Mouse (Mus musculus) forebrain, embryonic 10.5 days (tissue): ENCODE data around the gene Bahcc1. TPM values are rescaled to one million over a fixed set of nuclear protein-coding genes. Genes with fewer than 3 reads are reported as not detected.

Source experiments
- DNase-seq: peaks from one replicate; pipeline ENCODE4 v3.0.0-alpha.2; 2017; ENCODE audit warnings: low spot score; ENCODE audit errors: extremely low spot score
- H3K27ac ChIP-seq: fragments of 300-500 bp; sonication (generic); 2 replicates; pipeline ENCODE4 v1.5.1; 2016; ENCODE audit warnings: mild to moderate bottlenecking
- H3K27me3 ChIP-seq: fragments of 300-500 bp; sonication (generic); 2 replicates; pipeline ENCODE4 v1.6.1; 2016; ENCODE audit warnings: mild to moderate bottlenecking; ENCODE audit not compliant: poor library complexity, severe bottlenecking
- H3K36me3 ChIP-seq: fragments of 300-500 bp; sonication (generic); replicated peaks from 2 replicates; pipeline ENCODE4 v1.6.1; 2016; ENCODE audit warnings: mild to moderate bottlenecking, moderate library complexity
- H3K4me1 ChIP-seq: fragments of 300-500 bp; sonication (generic); 2 replicates; pipeline ENCODE4 v1.6.1; 2016
- H3K4me3 ChIP-seq: fragments of 300-500 bp; sonication (generic); 2 replicates; pipeline ENCODE4 v1.5.1; 2016; ENCODE audit warnings: mild to moderate bottlenecking, moderate library complexity
- H3K9me3 ChIP-seq: fragments of 300-500 bp; sonication (generic); 2 replicates; pipeline ENCODE4 v1.6.1; 2016; ENCODE audit warnings: mild to moderate bottlenecking, moderate library complexity
- WGBS: fragments of 180-500 bp; shearing (Covaris S2); methylation state at CpG from one replicate; pipeline ENCODE4 v1.1.7; 2016; 5-methylcytosine and 5-hydroxymethylcytosine counted together
- polyA plus RNA-seq: library from polyadenylated mRNA; unstranded; fragments of >200 nt; fragmentation: Nextera tagmentation; extraction: Ambion mirVana; gene quantifications from 2 replicates; pipeline ENCODE4 v1.2.1, GENCODE M21; 2016

Bahcc1 gene
- polyA plus RNA-seq, 1 experiment from 2014 or later: 16.1 TPM

DNA sequence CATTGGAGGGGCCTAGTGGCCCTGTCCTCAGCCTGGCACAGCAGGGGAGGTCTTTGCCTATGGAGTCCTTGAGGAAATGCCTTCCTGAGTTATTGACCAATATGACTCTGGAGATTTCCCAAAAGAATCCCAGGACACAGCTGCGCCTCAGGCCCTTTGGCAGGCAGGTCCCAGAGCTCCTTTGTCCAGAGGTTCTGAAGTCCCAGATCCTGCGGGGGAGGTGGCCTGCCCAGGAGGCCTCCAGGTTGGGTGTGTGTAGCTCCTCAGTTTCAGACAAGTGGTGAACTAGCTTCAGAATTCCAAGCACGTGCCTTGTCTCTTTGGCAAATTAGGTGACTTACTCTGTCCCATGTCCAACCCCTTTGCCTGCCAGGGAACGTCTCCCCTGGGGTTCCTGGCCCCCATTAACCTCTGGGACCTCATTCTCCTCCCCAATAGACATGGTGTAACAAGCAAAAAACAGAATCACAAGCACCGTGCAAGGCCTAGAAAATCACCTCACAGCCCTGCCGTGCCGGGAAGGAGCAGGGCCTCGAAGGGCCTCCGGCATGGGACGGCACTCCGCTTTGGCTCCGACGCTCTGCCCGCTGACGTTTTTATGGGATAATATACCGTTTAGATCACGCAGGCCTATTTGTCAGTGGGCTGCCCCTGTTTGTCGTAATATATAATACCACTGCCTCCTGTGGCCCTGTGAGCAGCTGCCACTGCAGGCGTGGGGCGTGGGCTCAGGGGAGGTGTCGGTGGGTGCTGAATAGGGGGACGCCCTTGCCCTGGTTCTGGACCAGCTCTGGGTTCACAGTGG, 10.2 kb downstream of the Bahcc1 start:
- 61% methylated on average over 22 of the region's 22 CpGs for WGBS
- H3K4me1 ChIP-seq: peaks cover 97% of the 10 kb centered on the region
- H3K27me3 ChIP-seq: no peaks in the 10 kb centered on the region
- peak; percentile 35 for DNase-seq
- no peaks in the 10 kb centered on the region for H3K9me3 ChIP-seq
- H3K27ac ChIP-seq: peak overlapping the region; percentile 100
- peaks cover 39% of the 10 kb centered on the region for H3K36me3 ChIP-seq
- peak overlapping the region; percentile 96 for H3K4me3 ChIP-seq

DNA sequence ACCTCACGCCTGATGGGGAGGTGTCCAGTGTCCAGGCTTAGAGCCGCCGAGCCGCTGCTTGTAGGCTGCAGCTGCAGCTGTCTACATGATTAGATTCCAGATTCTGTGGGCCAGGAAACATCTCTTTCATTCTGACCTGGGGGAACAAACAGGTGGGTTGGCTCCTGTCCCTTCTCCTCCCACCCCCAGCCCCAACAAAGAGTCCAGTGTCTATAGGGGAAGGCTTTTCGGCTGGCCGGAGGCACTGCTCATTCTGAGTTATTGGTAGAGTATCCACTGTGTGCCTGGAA, 10.7 kb downstream of the Bahcc1 start:
- WGBS: 51% methylated on average over 6 of the region's 6 CpGs
- DNase-seq: no peak
- Histone ChIP-seq H3K4me1 (peaks cover 98% of the 10 kb centered on the region), H3K9me3 (no peaks in the 10 kb centered on the region), H3K27ac (peak overlapping the region; percentile 100), H3K27me3 (no peaks in the 10 kb centered on the region), H3K36me3 (peaks cover 45% of the 10 kb centered on the region), H3K4me3 (peak overlapping the region; percentile 96)

DNA sequence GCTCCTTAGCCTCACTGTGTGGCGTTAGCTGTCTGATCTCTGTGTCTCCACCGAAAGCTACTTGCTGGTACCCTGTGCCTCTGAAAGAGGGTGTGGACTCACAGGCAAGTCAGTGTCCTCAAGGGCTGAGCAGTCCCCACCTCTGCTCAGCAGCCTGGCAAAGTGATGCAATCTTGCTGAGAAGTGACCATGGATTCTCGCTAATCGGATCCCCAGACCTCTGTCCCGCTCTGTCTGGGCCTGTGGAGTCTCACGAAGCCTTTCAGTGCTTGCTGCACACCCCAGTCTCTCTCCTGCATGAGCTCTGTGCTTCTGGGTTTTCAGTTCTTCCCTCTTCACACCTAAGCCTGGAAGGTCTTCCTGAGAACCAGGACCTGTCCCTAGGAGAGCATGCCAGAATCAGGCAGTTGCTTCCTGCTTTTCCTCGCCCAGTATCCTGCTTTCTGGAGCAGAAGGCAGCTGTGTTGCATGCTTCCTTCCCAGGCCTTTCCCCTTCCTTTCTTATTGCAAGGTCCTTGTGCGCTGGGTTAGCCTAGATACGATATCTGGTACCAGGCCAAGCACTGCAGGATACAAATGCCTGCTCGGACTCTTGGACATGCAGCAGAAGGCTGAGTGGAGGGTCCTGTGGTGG, 15.5 kb downstream of the Bahcc1 start:
- peak overlapping the region; percentile 5; the same call in 1 of the 2 replicates for H3K4me3 ChIP-seq
- WGBS: 88% methylated on average over 10 of the region's 10 CpGs

DNA sequence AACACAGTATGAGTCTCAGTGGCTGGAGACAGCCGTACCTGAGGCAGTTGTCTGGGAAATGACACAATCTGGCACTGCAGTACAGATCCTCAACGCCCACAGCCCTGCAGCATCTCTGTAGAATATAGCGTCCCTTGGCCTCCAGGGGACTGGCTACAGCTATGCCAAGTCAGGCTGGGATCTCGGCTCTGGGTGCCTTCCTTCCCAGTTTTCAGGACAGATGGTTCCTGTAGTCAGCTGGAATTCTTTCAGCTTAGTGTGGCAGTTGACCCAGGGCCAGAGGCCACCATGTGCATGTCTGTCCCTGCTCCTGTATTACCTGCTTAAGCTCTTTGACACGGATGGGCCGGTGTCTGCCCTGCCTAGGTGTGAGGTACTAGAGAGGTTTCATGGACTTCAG, 16.2 kb downstream of the Bahcc1 start:
- no peak for DNase-seq
- 88% methylated on average over 6 of the region's 6 CpGs for WGBS
- no peaks in the 10 kb centered on the region for H3K9me3 ChIP-seq
- peaks cover 97% of the 10 kb centered on the region for H3K4me1 ChIP-seq
- peaks cover 74% of the 10 kb centered on the region for H3K36me3 ChIP-seq
- H3K4me3 ChIP-seq: 0 out of 2 replicates have a peak overlapping the region, but pooled peaks have one; percentile 14
- H3K27me3 ChIP-seq: no peaks in the 10 kb centered on the region
- peak overlapping the region; percentile 60 for H3K27ac ChIP-seq

More for the DNA sequence above, 15.5 kb downstream of the Bahcc1 start:
- H3K9me3 ChIP-seq: no peaks in the 10 kb centered on the region
- no peaks in the 10 kb centered on the region for H3K27me3 ChIP-seq
- no peak for DNase-seq
- H3K4me1 ChIP-seq: peaks cover 97% of the 10 kb centered on the region
- H3K36me3 ChIP-seq: peaks cover 74% of the 10 kb centered on the region
- H3K27ac ChIP-seq: peak overlapping the region; percentile 60

DNA sequence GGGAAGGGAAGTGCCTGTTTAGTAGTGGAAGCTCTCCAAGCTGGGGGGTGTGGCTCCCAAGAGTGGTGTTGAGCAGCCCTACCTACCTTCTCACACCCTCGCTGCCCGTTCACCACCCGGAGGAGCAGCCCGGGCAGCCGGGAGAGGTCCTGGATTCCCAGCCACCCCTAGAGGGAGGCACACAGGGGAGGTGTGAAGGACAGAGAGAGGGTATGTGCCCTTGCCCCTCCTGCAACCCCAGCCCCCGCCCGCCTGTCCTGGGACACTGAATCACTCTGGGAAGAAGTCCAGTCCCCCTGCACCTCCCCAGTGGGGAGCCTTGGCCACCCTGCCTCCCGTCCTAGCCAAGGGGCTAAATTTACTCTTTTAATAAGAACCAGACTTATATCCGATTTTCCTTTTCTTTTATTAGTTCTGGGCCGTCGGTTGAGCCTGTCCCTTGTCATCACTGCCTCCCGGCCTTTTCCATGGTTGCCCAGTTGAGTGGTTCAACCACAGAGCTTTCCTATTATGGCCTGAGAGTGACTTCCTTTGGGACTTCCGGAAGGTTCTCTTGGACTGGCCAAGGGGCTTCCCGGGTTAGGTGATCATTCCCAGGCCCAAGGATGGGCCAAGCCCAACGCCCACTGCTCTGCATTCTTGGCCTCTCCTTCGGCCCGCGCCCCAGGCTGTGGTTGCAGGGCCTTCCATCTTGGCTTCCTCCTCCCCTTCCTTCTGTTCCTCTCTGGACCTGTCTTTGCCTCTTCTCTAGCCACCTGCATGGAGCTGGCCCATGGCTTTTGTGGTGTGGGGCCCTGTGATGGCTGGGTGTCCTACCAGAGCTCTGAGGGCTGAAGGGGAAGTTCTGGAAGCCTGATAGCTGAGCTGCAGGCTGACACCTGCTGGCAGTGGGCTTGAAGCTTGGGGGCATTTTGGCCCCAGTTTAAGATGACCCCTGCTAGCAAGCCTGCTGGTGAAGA, 18.5 kb downstream of the Bahcc1 start:
- Histone ChIP-seq H3K4me1 (peaks cover 99% of the 10 kb centered on the region), H3K27me3 (no peaks in the 10 kb centered on the region), H3K9me3 (no peaks in the 10 kb centered on the region), H3K36me3 (peaks cover 61% of the 10 kb centered on the region), H3K4me3 (peak overlapping the region; percentile 15; the same call in 1 of the 2 replicates), H3K27ac (peak overlapping the region; percentile 75)
- WGBS: 80% methylated on average over 18 of the region's 18 CpGs
- no peak for DNase-seq

DNA sequence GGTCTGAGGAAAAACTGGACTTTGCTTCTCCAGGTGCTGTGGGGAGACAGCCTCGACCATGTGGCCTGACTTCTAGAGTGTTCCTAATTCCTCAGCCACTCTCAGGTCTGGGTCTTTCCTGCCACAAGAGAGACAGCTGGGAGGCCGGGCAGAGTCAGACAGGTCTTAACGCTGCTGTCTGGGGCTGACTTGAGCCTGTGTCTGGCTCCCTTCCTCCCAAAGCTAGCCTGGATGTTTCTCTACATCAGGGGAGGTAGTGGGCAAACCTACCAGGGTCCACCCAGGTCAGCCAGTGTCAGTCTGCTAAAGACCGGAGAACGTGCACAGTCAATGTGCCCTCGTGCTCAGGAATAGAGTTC, 19.2 kb downstream of the Bahcc1 start:
- peaks cover 99% of the 10 kb centered on the region for H3K4me1 ChIP-seq
- no peaks in the 10 kb centered on the region for H3K27me3 ChIP-seq
- peaks cover 66% of the 10 kb centered on the region for H3K36me3 ChIP-seq
- DNase-seq: no peak
- H3K9me3 ChIP-seq: no peaks in the 10 kb centered on the region
- H3K4me3 ChIP-seq: peak overlapping the region; percentile 25; the same call in 1 of the 2 replicates
- WGBS: 46% methylated on average over 6 of the region's 6 CpGs
- peak overlapping the region; percentile 75 for H3K27ac ChIP-seq

DNA sequence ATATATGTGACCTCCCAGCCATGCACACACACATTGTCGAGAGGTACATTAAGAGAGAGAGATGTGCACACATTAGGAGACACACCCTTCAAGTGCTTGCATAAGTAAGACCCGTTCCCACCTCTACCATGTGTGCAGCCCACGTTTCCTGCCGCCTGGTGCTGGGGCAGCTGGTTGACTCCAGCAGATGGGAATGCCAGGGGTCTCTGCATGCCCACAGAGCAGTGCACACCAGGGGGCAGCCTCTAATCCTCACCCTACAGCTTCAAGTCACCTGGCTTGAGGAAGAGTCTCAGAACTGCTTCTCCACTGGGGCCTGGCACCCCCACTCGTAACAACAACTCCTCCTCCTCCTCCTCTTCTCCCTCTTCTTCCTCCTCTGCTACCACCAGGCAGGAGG, 19.7 kb downstream of the Bahcc1 start:
- Histone ChIP-seq H3K4me1 (peaks cover 99% of the 10 kb centered on the region), H3K36me3 (peaks cover 69% of the 10 kb centered on the region), H3K4me3 (peak overlapping the region; percentile 25; the same call in 1 of the 2 replicates), H3K27me3 (no peaks in the 10 kb centered on the region), H3K27ac (peak overlapping the region; percentile 75), H3K9me3 (no peaks in the 10 kb centered on the region)
- DNase-seq: no peak
- WGBS: 29% methylated on average over 5 of the region's 5 CpGs

DNA sequence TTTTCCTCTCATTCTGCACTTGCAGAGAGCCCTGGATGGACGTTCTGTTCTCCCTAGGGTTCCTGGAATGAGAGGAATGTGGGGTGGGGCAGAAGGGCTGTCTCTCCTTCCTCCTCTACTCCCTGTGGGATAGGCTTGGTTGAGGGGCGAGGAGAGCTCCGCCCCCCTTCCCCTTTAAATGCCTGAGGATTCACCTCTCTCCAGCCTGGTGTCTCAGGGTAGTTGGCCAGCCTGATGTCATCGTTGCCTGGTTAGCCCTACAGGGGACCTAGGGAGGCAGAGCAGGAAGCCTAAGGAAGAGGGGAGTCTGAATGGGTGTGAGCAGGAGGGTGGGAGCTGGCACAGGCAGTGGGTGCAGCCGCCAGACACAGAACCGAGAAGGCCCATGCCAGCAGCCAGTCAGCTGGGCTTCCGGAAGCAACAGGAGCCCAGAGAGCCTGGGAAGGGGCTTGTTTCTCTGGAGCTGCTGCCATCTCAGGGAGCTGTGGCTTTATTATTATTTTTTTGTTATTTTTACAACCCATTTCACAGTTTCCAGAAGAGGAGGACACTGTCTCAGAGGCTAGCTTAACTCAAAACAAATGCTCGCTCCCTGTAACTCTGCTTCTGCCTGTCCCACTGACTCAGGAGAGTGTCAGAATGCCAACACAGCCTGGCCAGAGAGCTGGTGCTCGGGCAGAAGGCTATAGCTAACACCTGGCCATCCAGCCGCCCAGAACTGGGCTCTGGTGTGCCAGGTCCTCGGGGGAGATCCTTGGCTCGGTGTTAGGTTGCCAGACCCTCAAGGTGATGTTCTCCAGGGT, 20.3 kb downstream of the Bahcc1 start:
- 48% methylated on average over 12 of the region's 12 CpGs for WGBS
- DNase-seq: no peak
- H3K27me3 ChIP-seq: no peaks in the 10 kb centered on the region
- H3K36me3 ChIP-seq: peaks cover 69% of the 10 kb centered on the region
- peak overlapping the region; percentile 25; the same call in 1 of the 2 replicates for H3K4me3 ChIP-seq
- H3K9me3 ChIP-seq: no peaks in the 10 kb centered on the region
- peak overlapping the region; percentile 75 for H3K27ac ChIP-seq
- H3K4me1 ChIP-seq: peaks cover 98% of the 10 kb centered on the region

DNA sequence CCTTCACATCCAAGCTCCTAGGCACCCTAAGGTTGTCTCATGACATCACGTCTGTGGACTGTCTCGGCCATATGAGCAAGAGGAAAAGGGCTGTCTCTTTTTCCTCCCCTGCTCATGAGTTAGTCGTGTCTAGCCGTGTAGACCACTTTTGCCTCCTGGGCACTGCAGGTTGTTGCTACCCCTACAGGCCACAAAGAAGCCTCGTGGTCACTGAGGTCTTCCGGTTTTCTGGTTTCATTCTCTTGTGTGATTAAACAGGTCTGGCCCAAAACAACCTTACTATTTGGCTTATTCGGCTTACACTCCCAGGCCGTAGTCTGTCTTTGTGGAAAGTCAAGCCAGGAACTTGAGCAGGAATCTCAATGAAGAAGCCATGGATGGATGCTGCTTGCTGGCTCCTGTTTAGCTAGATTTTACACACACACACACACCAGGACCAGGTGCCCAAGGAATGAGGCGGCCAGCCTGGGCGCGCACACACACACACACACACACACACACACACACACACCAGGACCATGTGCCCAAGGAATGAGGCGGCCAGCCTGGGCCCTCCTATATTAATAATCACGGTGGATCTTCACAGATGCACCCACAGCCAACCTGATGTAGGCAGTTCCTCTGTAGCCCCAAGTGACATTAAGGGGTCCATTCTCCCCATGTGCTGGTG, 21.0 kb downstream of the Bahcc1 start:
- Histone ChIP-seq H3K9me3 (no peaks in the 10 kb centered on the region), H3K36me3 (peaks cover 63% of the 10 kb centered on the region), H3K4me1 (peaks cover 98% of the 10 kb centered on the region), H3K4me3 (no peak overlapping the region), H3K27me3 (no peaks in the 10 kb centered on the region), H3K27ac (peak overlapping the region; percentile 75)
- 87% methylated on average over 13 of the region's 13 CpGs for WGBS
- DNase-seq: no peak

DNA sequence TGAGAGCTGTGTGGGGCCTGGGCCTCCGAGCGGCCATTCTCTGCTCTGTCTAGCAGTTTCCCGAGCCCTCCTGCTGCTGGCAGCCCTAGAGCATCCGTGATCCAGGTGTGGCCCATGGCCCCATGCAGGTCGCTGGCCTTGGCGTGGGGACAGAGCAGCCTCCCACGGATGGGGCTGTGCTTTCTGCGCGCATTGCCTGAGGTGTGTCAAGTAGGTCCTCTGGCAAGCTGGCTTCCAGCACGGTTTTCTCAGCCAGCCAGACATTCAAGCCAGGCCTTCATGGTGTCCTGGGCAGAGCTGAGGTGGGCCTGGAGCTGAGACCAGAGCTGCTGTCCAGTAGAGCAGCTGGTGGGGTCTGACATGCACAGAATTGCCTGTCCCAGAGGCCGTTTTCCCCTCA, 21.7 kb downstream of the Bahcc1 start:
- no peak overlapping the region for H3K4me3 ChIP-seq
- peaks cover 98% of the 10 kb centered on the region for H3K4me1 ChIP-seq

DNA sequence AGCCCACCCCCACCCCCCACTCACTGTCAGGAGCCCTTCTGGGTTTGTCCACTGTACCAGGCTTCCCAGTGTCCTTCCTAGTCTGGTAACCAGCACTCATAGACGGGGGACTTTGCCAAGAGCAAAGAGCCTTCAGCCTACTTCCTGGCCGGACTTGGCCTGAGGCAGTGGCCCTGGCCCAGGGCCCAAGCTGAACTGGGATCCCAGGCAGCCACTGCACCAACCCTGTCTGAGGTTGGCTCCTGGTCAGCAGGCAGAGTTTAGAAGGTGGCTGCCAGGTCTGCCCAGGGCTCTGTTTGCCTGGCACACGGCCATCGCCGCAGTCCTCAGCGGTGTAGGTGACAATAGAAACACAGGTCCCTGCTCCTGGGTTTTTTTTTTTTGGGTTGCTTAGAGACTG, 22.3 kb downstream of the Bahcc1 start:
- 86% methylated on average over 6 of the region's 6 CpGs for WGBS
- no peak for DNase-seq
- Histone ChIP-seq H3K4me1 (peaks cover 99% of the 10 kb centered on the region), H3K27ac (peak overlapping the region; percentile 75), H3K9me3 (no peaks in the 10 kb centered on the region), H3K27me3 (no peaks in the 10 kb centered on the region), H3K36me3 (peaks cover 67% of the 10 kb centered on the region), H3K4me3 (no peak overlapping the region)

More for the DNA sequence above, 21.7 kb downstream of the Bahcc1 start:
- peak overlapping the region; percentile 75 for H3K27ac ChIP-seq
- no peaks in the 10 kb centered on the region for H3K9me3 ChIP-seq
- no peak for DNase-seq
- 76% methylated on average over 11 of the region's 11 CpGs for WGBS
- H3K27me3 ChIP-seq: no peaks in the 10 kb centered on the region
- peaks cover 63% of the 10 kb centered on the region for H3K36me3 ChIP-seq
